Mouse (Mus musculus): ENCODE data around the gene Daxx.
A peak's percentile ranks its signal among the peaks of the same experiment; 100 is the strongest.
"Not testable (repeated sequence)": the region's sequence is repeated elsewhere in the genome, so short reads cannot be mapped to it uniquely, and the experiment has no call there.

The Daxx gene

GRCm38 (mm10) chr17:33902491-33902890 is 6.7 kb upstream of the Daxx start:
- no peak for DNase-seq (ENCODE audit: extremely low spot score, low spot score)

- DNase-seq (ENCODE audit: extremely low spot score, low spot score), result not testable (repeated sequence)
Measured at GRCm38 (mm10) chr17:33903911-33904651, 5.1 kb upstream of the Daxx start.

- DNase-seq (ENCODE audit: extremely low spot score, low spot score), result not testable (repeated sequence)
Measured at GRCm38 (mm10) chr17:33904835-33905234, 4.4 kb upstream of the Daxx start, which contains the start of gene Platr17. TSS of gene Platr17 (plus strand) at chr17:33905135.

- no peak for DNase-seq (ENCODE audit: extremely low spot score, low spot score)
Measured at GRCm38 (mm10) chr17:33908331-33909076, 710 bp upstream of the Daxx start.

GRCm38 (mm10) chr17:33909869-33910250 is 646 bp downstream of the Daxx start:
- no peak for DNase-seq (ENCODE audit: extremely low spot score, low spot score)

GRCm38 (mm10) chr17:33910346-33911051 is 1.3 kb downstream of the Daxx start:
- DNase-seq (ENCODE audit: extremely low spot score, low spot score), result no peak

- no peak for DNase-seq (ENCODE audit: extremely low spot score, low spot score)
Measured at GRCm38 (mm10) chr17:33911052-33911812, 2.0 kb downstream of the Daxx start.

- no peak for DNase-seq (ENCODE audit: extremely low spot score, low spot score)
Measured at GRCm38 (mm10) chr17:33911813-33912414, 2.7 kb downstream of the Daxx start.

GRCm38 (mm10) chr17:33913264-33913663 is 4.0 kb downstream of the Daxx start:
- DNase-seq (ENCODE audit: extremely low spot score, low spot score), result no peak

GRCm38 (mm10) chr17:33913905-33914304 is 4.7 kb downstream of the Daxx start:
- no peak for DNase-seq (ENCODE audit: extremely low spot score, low spot score)

- DNase-seq (ENCODE audit: extremely low spot score, low spot score), result no peak
Measured at GRCm38 (mm10) chr17:33914969-33915391, 5.8 kb downstream of the Daxx start.

GRCm38 (mm10) chr17:33915671-33916250 is 6.5 kb downstream of the Daxx start, which contains the start of the genes Tapbp and Zbtb22:
TSS of gene Tapbp (plus strand) at chr17:33915899.
TSS of gene Zbtb22 (plus strand) at chr17:33915904.
- DNase-seq (ENCODE audit: extremely low spot score, low spot score), result peak; percentile 95

GRCm38 (mm10) chr17:33916294-33916693 is 7.1 kb downstream of the Daxx start:
- no peak for DNase-seq (ENCODE audit: extremely low spot score, low spot score)

GRCm38 (mm10) chr17:33916847-33917655 is 7.8 kb downstream of the Daxx start:
- no peak for DNase-seq (ENCODE audit: extremely low spot score, low spot score)

- no peak for DNase-seq (ENCODE audit: extremely low spot score, low spot score)
Measured at GRCm38 (mm10) chr17:33917656-33918292, 8.6 kb downstream of the Daxx start.

- DNase-seq (ENCODE audit: extremely low spot score, low spot score), result no peak
Measured at GRCm38 (mm10) chr17:33918293-33919203, 9.3 kb downstream of the Daxx start.

- DNase-seq (ENCODE audit: extremely low spot score, low spot score), result peak; percentile 51
Measured at GRCm38 (mm10) chr17:33919351-33920281, 10.4 kb downstream of the Daxx start.

Data from neural tube, embryonic 10.5 days (tissue).